Mouse (Mus musculus) large intestine, adult 2 months (tissue): ENCODE data around the gene Taf13. TPM values are rescaled to one million over a fixed set of nuclear protein-coding genes. Genes with fewer than 3 reads are reported as not detected.

Experiments
- DNase-seq: peaks from one replicate; pipeline ENCODE4 v3.0.0-alpha.2; 2012; ENCODE audit warnings: low read depth, low spot score
- WGBS: fragments of 180-500 bp; shearing (Covaris S2); methylation state at CpG from one replicate; pipeline ENCODE4 v1.1.7; 2018; 5-methylcytosine and 5-hydroxymethylcytosine counted together
- polyA plus RNA-seq: library from polyadenylated mRNA; depleted of rRNA; stranded (reverse); fragments of >200 nt; gene quantifications from 2 replicates; pipeline ENCODE4 v1.2.3, GENCODE M21; 2012; rRNA removed

Taf13 gene
- polyA plus RNA-seq, 1 experiment = 4.3 TPM

DNA sequence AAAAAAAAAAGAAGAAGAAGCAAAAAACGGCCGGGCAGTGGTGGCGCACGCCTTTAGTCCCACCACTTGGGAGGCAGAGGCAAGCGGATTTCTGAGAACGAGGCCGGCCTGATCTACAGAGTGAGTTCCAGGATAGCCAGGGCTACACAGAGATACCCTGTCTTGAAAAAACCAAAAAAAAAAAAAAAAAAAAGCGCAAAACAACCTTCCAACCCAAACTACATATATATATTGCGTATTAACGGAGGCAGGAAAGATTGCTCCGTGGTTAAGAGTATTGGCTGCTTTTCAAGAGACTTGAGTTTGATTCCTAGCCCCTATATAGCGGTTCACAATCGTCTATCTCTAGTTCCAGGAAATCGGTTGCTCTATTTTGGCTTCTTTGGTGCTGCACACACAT lies 685 bp upstream of the Taf13 start:
- no peak for DNase-seq
- 87% methylated on average over 14 of the region's 14 CpGs for WGBS

DNA sequence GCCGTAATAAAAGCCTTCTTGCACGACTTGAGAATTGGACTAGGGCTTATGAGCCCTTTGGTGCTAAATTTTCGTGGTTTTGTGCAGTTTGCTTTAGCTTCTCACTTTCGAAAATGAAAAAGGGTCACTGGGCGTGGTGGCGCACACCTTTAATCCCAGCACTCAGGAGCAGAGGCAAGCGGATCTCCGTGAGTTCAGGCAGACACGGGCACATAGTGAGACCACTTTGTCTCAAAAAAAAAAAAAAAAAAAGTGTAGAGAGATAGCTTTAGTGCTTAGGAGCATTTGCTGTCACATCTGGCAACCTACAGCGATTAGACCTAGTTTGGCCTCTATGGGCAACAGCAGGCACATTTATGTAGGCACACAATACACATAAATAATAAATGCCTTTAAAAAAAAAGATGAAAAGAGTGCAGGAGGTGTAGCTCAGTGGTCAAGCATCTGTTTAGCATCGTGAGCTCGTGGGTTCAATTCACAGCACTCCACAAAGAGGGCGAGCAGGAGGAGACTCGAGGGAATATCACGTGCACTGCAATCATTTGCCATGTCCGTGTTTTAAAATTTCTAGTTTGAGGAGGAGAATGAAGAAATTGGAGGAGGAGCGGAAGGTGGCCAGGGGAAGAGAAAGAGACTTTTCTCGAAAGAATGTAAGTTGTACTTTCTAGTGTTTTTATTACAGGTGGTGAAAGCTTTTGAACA lies 962 bp downstream of the Taf13 start:
- DNase-seq = no peak
- 26% methylated on average over 18 of the region's 18 CpGs for WGBS

DNA sequence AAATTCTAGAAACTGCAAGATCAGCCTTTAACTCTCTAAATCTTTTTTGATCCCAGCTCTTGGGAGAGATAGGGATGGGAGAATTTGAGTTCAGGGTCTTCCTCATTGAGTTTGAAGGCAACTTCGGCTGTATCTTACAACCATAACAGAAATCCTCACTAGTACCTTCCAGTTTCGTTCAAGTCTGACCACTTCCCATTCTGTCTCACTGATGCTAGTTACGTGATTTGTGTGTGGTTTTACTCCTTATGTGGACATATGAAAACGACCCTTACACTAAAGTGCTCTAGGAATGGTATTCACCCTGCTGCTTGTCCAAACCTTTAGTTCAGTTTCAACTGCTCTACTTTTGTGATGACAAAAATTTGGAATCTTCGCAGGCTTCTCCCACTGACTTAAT lies 2.5 kb downstream of the Taf13 start:
- DNase-seq = no peak
- WGBS = 86% methylated on average over 5 of the region's 5 CpGs

DNA sequence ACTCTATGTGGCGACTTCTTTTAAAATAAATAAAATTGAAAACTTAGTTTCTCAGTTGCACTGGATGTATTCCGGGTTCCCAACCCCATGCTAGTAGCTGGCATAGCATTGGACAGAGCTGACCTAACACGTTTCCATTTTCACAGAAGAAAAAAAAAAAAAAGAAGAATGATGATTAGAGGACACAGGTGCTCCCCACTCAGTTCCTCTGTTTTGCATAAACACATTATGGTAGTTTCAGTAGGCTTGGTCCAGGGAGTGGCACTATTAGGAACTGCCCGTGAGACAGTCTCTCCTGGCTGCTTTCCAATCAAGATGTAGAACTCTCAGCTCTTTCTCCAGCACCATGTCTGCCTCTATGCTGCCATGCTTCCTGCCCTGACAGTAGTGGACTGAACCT lies 13.1 kb downstream of the Taf13 start:
- whole genome bisulfite sequencing = 56% methylated on average over 4 of the region's 4 CpGs
- no peak for DNase-seq

DNA sequence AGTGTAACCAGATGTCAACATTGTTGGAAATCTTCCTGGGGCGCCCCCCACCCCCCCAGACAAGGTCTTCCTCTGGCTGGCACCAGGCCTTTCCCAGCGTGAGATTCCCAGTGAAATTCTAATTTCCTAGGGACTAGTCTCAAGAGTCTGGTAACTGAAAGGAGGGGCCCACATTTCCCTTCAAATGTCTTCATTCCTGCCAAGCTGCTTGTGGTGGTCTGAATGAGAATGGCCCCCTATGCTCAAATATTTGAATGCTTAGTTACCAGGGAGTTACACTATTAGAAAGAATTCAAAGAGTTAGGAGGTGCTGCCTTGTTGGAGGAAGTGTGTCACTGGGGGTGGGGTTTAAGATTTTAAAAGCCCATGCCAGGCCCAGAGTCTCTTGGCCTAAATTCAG lies 16.9 kb downstream of the Taf13 start:
- 75% methylated on average over 2 of the region's 2 CpGs for WGBS
- DNase-seq = no peak

DNA sequence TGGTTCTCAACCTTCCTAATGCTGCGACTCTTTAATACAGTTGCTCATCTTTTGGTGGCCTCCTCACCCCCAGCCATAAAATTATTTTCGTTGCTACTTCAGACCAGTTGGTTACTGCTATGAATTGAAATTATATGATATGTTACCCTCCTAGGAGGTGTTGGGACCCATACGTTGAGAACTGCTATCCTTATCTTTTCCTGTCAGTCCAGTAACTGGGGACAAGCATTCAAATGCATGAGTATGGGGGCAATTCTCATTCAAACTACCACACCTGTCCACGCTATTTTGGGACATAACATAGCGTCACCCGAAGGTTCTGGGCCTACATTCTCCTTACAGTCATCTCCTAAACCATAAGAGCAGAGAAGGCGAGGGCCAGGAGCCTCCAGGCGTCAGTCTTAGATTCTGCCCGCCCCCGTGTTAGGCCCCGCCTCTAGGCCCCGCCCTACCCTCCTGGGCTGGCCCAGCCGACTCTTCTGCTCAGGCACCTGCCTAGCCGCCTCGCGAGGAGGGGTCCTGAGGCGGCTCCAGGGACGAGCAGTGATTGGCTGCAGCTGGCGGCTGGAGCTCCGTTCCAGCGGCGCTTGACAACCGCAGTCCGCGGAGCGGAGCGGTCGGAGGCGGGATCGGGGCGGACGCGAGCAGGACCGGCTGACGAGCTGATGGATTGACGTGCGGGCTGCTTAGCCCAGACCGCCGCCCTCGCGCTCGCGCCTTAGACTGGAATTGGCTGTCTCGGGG lies 19.5 kb downstream of the Taf13 start, which contains the start of gene Wdr47:
TSS of gene Wdr47 (plus strand) at position 494 of the 744 bp plus-strand sequence.
- peak; percentile 91 for DNase-seq
- WGBS = 4% methylated on average over 44 of the region's 44 CpGs

DNA sequence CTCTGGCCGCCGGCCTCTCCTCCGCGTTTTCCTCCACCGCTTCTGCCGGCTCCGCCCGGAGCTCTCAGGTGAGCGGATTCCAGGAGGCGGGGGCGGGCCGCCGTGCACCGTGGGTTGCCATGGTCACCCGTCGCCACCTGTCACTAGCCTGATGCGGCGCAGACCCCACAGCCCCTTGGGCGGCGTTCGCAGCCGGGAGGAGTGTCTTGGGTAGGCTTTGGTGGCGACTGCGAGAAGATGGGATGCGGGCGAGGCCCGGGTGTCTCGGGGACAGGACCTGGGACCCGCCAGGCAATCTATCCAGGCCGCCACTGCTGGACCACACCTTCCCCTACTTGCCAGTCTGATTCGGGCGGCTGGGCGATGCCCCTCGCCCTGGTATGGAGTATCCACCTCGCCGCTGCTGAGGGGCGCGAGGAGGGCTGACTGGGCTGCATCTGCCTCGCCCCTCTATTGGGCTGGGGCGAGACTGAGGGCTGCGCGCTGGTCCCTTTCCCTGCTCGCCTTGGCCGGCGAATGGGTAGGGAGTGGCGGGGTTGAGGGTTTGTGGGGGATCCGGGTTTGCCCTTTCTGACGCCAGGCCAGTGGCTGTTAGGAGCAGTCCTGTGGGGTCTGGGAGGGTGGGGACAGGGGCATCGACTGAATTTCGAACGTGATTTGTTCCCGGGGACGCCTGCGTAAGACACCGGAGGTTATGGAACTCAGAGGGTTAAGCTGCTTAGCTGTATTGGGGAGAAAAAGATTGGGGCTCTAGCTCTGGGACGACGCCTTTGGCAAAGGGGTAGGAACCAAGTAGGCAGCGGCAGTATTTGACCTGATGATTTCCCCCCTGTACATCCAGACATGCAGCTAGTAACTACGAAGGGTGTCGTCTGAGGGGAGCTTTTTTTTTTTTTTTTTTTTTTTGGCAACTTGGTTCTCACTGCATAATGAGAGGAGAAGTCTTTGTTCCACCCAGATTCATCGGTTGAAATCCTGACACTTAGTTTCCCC lies 20.3 kb downstream of the Taf13 start:
- WGBS = under 1% methylated on average over 61 of the region's 61 CpGs
- DNase-seq = no peak

DNA sequence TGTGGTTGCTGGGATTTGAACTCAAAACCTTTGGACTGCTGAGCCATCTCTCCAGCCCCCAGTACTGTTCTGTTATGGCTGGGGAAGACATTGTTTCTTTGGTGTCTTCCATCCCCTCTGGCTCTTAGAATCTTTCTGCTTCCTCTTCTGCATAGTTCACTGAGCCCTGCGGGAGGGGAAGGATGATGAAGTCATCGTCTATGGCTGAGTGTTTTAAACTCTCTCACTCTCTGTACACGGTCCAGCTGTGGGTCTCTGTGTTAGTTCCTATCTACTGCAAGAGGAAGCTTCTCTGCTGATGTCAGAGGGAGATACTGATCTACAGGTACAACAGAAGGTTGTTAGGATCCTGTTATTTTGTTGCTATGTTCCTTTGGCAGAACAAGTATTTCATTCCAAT lies 37.4 kb downstream of the Taf13 start:
- DNase-seq = no peak
- WGBS = 39% methylated on average over 3 of the region's 3 CpGs

Other genes with a start within 250 kb of the Taf13 start
- not detected in 2 replicates for gene Mybphl, start 206.8 kb upstream of the Taf13 start, polyA plus RNA-seq
- 7.0 and 7.7 TPM in 2 replicates for gene Psrc1, start 187.9 kb upstream of the Taf13 start, polyA plus RNA-seq
- 1.8 and 2.2 TPM in 2 replicates for gene Celsr2, start 156.1 kb upstream of the Taf13 start, polyA plus RNA-seq
- gene Sars, start 126.5 kb upstream of the Taf13 start, polyA plus RNA-seq = 40.1 and 40.6 TPM in 2 replicates
- not detected in 2 replicates for gene 1700013F07Rik, start 37.5 kb upstream of the Taf13 start, polyA plus RNA-seq
- gene 5330417C22Rik, start 35.2 kb upstream of the Taf13 start, polyA plus RNA-seq = 24.4 and 27.3 TPM in 2 replicates
- 7.0 and 7.3 TPM in 2 replicates for gene Tmem167b, start 9.2 kb upstream of the Taf13 start, polyA plus RNA-seq
- 2.0 and 2.2 TPM in 2 replicates for gene Wdr47, start 19.6 kb downstream of the Taf13 start, polyA plus RNA-seq
- 21.9 and 28.5 TPM in 2 replicates for gene Clcc1, start 82.2 kb downstream of the Taf13 start, polyA plus RNA-seq
- 12.2 and 18.7 TPM in 2 replicates for gene Gpsm2, start 150.6 kb downstream of the Taf13 start, polyA plus RNA-seq
- 0.38 TPM in 1 of 2 replicates, not detected in the other for gene Aknad1, start 168.0 kb downstream of the Taf13 start, polyA plus RNA-seq